Mouse (Mus musculus) kidney, embryonic 14.5 days (tissue): ENCODE results near the gene Arhgap10. TPM values are rescaled to one million over a fixed set of nuclear protein-coding genes. Genes with fewer than 3 reads are reported as not detected.

Experiments
- ATAC-seq: fragments of 200-750 bp; cut with Nextera tagmentation; 2 replicates; pipeline ENCODE4 v1.8.0; 2017; ENCODE audit warnings: moderate number of reproducible peaks, mild to moderate bottlenecking, moderate TSS enrichment, moderate library complexity; ENCODE audit not compliant: low FRiP score, low TSS enrichment
- H3K27ac ChIP-seq: fragments of 300-500 bp; sonication (generic); 2 replicates; pipeline ENCODE4 v1.5.1; 2014; ENCODE audit warnings: low read depth, mild to moderate bottlenecking, low read length, moderate library complexity, mixed read lengths
- H3K27me3 ChIP-seq: fragments of 300-500 bp; sonication (generic); 2 replicates; pipeline ENCODE4 v1.6.1; 2014; ENCODE audit warnings: mild to moderate bottlenecking, low read length; ENCODE audit not compliant: control insufficient read depth, insufficient read depth
- H3K36me3 ChIP-seq: fragments of 300-500 bp; sonication (generic); 2 replicates; pipeline ENCODE4 v1.6.1; 2014; ENCODE audit warnings: low read length, mixed read lengths; ENCODE audit not compliant: control insufficient read depth, insufficient read depth
- H3K4me1 ChIP-seq: fragments of 300-500 bp; sonication (generic); 2 replicates; pipeline ENCODE4 v1.6.1; 2014; ENCODE audit warnings: low read length, mixed read lengths; ENCODE audit not compliant: control insufficient read depth, insufficient read depth
- H3K4me2 ChIP-seq: fragments of 300-500 bp; sonication (generic); replicated peaks from 2 replicates; pipeline ENCODE4 v1.6.1; 2014; ENCODE audit warnings: low read depth, mild to moderate bottlenecking, low read length
- H3K4me3 ChIP-seq: fragments of 300-500 bp; sonication (generic); 2 replicates; pipeline ENCODE4 v1.5.1; 2014; ENCODE audit warnings: mild to moderate bottlenecking, low read length
- H3K9ac ChIP-seq: fragments of 300-500 bp; sonication (generic); 2 replicates; pipeline ENCODE4 v1.6.1; 2014; ENCODE audit warnings: low read depth, mild to moderate bottlenecking, low read length, moderate library complexity
- H3K9me3 ChIP-seq: fragments of 300-500 bp; sonication (generic); 2 replicates; pipeline ENCODE4 v1.6.1; 2016; ENCODE audit warnings: low read length; ENCODE audit not compliant: control insufficient read depth
- WGBS: fragments of 180-500 bp; shearing (Covaris S2); extraction: QIAGEN DNeasy Blood & Tissue Kit; methylation state at CpG from one replicate; pipeline ENCODE4 v1.1.7; 2014; 5-methylcytosine and 5-hydroxymethylcytosine counted together
- polyA plus RNA-seq: library from polyadenylated mRNA; unstranded; fragments of >200 nt; fragmentation: Nextera tagmentation; extraction: Ambion mirVana; gene quantifications from 2 replicates; pipeline ENCODE4 v1.2.1, GENCODE M21; 2014

Arhgap10 gene
- polyA plus RNA-seq, 1 experiment from 2014 or later, result 29.4 TPM

- Histone ChIP-seq H3K27ac (peak overlapping the region; percentile 60; the same call in 1 of the 2 replicates), H3K36me3 (no peaks in the 10 kb centered on the region), H3K9ac (no peak overlapping the region), H3K27me3 (no peaks in the 10 kb centered on the region), H3K4me3 (no peak overlapping the region), H3K9me3 (no peaks in the 10 kb centered on the region), H3K4me1 (peaks cover 25% of the 10 kb centered on the region), H3K4me2 (no peak overlapping the region)
- 34% methylated on average over 15 of the region's 15 CpGs for WGBS
- peak; percentile 32; the same call in 1 of the 2 replicates for ATAC-seq
Observed at GRCm38 (mm10) chr8:77436013-77436990, 81.5 kb downstream of the Arhgap10 start.

GRCm38 (mm10) chr8:77433221-77433620 is 84.5 kb downstream of the Arhgap10 start:
- Histone ChIP-seq H3K36me3 (no peaks in the 10 kb centered on the region; the same call in 1 of the 2 replicates), H3K4me1 (peaks cover 21% of the 10 kb centered on the region), H3K4me3 (no peak overlapping the region), H3K9me3 (no peaks in the 10 kb centered on the region), H3K27me3 (no peaks in the 10 kb centered on the region), H3K27ac (no peak overlapping the region), H3K4me2 (no peak overlapping the region), H3K9ac (no peak overlapping the region)
- ATAC-seq, result no peak
- 56% methylated on average over 4 of the region's 4 CpGs for WGBS

GRCm38 (mm10) chr8:77432726-77433125 is 85.0 kb downstream of the Arhgap10 start:
- no peak for ATAC-seq
- Histone ChIP-seq H3K27me3 (no peaks in the 10 kb centered on the region), H3K9me3 (no peaks in the 10 kb centered on the region), H3K36me3 (no peaks in the 10 kb centered on the region; the same call in 1 of the 2 replicates), H3K27ac (no peak overlapping the region), H3K9ac (no peak overlapping the region), H3K4me2 (no peak overlapping the region), H3K4me1 (peaks cover 16% of the 10 kb centered on the region), H3K4me3 (no peak overlapping the region)
- WGBS, result 64% methylated on average over 10 of the region's 10 CpGs

DNA sequence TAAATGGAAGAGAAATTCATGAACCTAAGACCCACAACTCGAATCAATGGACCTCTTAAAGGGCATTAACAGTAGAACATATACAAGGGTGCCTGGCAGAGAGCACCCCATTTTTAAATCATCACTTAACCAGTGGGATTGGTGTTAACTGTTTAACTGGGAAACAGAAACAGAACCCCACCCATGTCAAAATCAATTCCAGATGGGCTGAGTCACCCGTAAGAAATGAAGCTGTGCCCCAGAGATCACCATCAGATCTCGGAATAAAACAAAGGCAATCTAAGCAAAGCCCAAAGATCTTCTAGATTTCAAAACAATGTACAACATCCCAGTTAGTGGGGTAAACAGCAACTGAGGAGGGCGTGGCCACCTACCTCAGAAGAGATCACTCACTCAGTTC is 89.3 kb downstream of the Arhgap10 start:
- no peak overlapping the region for H3K4me3 ChIP-seq
- H3K4me1 ChIP-seq, result no peaks in the 10 kb centered on the region
- no peak for ATAC-seq
- no peak overlapping the region for H3K27ac ChIP-seq
- H3K9me3 ChIP-seq, result no peaks in the 10 kb centered on the region
- no peak overlapping the region for H3K9ac ChIP-seq
- H3K27me3 ChIP-seq, result no peaks in the 10 kb centered on the region
- H3K36me3 ChIP-seq, result peaks cover 11% of the 10 kb centered on the region; the same call in 1 of the 2 replicates
- H3K4me2 ChIP-seq, result no peak overlapping the region
- WGBS, result 74% methylated on average over 4 of the region's 4 CpGs

DNA sequence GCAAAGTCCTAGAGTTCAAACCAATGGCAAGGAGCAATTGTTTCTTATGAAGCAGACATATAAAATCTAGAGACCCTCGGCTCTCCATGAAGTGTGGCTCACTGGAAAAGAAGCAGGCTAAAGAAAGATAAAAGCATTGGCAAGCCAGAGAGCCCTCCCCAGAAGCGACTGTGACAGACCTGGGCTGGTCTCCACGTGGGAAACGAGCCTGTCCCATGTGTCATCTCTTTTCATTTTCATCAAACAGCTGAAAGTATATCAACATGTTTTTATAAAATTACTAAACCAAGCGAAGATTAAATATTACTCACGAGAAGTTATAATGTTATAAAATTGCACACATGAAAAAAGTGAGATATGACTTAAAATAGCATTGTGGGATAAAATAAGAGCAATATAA is 89.7 kb downstream of the Arhgap10 start:
- 84% methylated on average over 6 of the region's 6 CpGs for WGBS

DNA sequence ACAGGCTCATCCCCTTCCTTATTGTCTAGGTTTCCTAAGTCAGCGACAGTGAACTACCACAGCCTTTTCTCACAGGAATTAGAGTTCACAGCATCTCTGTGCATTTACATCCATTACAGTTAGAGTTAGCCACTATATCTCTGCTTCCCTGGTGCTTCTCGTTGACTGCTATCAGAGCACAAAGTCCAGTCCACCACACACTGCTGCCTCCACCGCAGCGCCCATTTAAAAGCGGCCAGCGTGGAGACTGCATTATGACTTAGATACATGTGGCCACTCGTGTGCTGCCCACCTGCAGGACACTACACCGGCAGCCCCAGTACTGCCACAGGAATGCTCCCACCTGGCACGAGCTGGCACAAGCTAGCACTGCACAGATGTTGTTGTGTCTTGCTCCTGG is 90.3 kb downstream of the Arhgap10 start:
- no peaks in the 10 kb centered on the region for H3K9me3 ChIP-seq
- H3K27ac ChIP-seq, result no peak overlapping the region
- H3K4me3 ChIP-seq, result no peak overlapping the region
- WGBS, result 90% methylated on average over 9 of the region's 9 CpGs
- no peaks in the 10 kb centered on the region for H3K4me1 ChIP-seq
- peaks cover 11% of the 10 kb centered on the region; the same call in 1 of the 2 replicates for H3K36me3 ChIP-seq
- ATAC-seq, result no peak
- no peak overlapping the region for H3K9ac ChIP-seq
- H3K27me3 ChIP-seq, result no peaks in the 10 kb centered on the region
- H3K4me2 ChIP-seq, result no peak overlapping the region

More for the DNA sequence above, 89.7 kb downstream of the Arhgap10 start:
- Histone ChIP-seq H3K27ac (no peak overlapping the region), H3K9me3 (no peaks in the 10 kb centered on the region), H3K9ac (no peak overlapping the region), H3K36me3 (peaks cover 11% of the 10 kb centered on the region; the same call in 1 of the 2 replicates), H3K4me1 (no peaks in the 10 kb centered on the region), H3K4me2 (no peak overlapping the region), H3K27me3 (no peaks in the 10 kb centered on the region), H3K4me3 (no peak overlapping the region)
- ATAC-seq, result no peak

- no peaks in the 10 kb centered on the region for H3K27me3 ChIP-seq
- no peak overlapping the region for H3K4me3 ChIP-seq
- no peak overlapping the region for H3K27ac ChIP-seq
- no peak for ATAC-seq
- WGBS, result 78% methylated on average over 4 of the region's 6 CpGs
- H3K4me2 ChIP-seq, result no peak overlapping the region
- no peaks in the 10 kb centered on the region for H3K4me1 ChIP-seq
- H3K9me3 ChIP-seq, result no peaks in the 10 kb centered on the region
- H3K36me3 ChIP-seq, result peaks cover 15% of the 10 kb centered on the region; the same call in 1 of the 2 replicates
- no peak overlapping the region for H3K9ac ChIP-seq
Observed at GRCm38 (mm10) chr8:77423850-77424249, 93.9 kb downstream of the Arhgap10 start.

- no peak overlapping the region for H3K27ac ChIP-seq
- ATAC-seq, result no peak
- 88% methylated on average over 15 of the region's 15 CpGs for WGBS
- peaks cover 19% of the 10 kb centered on the region; the same call in 1 of the 2 replicates for H3K36me3 ChIP-seq
- no peaks in the 10 kb centered on the region for H3K27me3 ChIP-seq
- no peak overlapping the region for H3K4me3 ChIP-seq
- no peak overlapping the region for H3K9ac ChIP-seq
- H3K4me2 ChIP-seq, result no peak overlapping the region
- no peaks in the 10 kb centered on the region for H3K9me3 ChIP-seq
- H3K4me1 ChIP-seq, result no peaks in the 10 kb centered on the region
Observed at GRCm38 (mm10) chr8:77422632-77423252, 95.0 kb downstream of the Arhgap10 start.

GRCm38 (mm10) chr8:77421596-77421995 is 96.2 kb downstream of the Arhgap10 start:
- peaks cover 4% of the 10 kb centered on the region; the same call in 1 of the 2 replicates for H3K4me1 ChIP-seq
- no peak overlapping the region for H3K9ac ChIP-seq
- no peak overlapping the region for H3K27ac ChIP-seq
- no peaks in the 10 kb centered on the region for H3K9me3 ChIP-seq
- peaks cover 19% of the 10 kb centered on the region; the same call in 1 of the 2 replicates for H3K36me3 ChIP-seq
- no peak for ATAC-seq
- H3K27me3 ChIP-seq, result no peaks in the 10 kb centered on the region
- H3K4me3 ChIP-seq, result no peak overlapping the region
- WGBS, result 88% methylated on average over 13 of the region's 13 CpGs
- no peak overlapping the region for H3K4me2 ChIP-seq
